Mouse (Mus musculus): Measurements from ENCODE around the gene Fhdc1.

DNA sequence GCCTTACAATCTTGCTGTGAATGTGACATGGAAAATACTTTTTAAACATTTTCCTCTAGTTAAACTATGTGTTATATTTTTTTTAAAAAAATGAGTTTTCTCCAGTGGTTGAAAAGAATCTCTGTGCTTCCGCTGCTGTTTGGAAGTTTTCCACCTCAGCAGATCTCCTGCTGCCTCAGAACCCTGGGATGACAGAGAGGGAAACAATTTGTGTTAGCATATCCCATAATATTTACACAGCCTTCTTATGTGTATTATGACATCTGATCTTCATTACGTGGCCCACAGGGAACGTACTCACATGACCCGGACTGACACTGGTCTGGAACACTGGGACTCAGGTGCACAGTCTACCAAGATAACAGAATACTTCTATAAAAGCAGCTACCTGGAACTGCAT is 74.7 kb downstream of the Fhdc1 start:
- no peak for TF ChIP-seq TAL1 (IDR thresholded peaks at IDR 0.05; ENCODE audit: low read length)
- TF ChIP-seq GATA1 (IDR thresholded peaks at IDR 0.05; ENCODE audit: low read length): no peak
